Mouse (Mus musculus) erythroid progenitor cell, adult 5-6 weeks (primary cell): Measurements from ENCODE around the gene Zic4. TPM values are rescaled to one million over a fixed set of nuclear protein-coding genes. Genes with fewer than 3 reads are reported as not detected.

Source experiments
- ATAC-seq: replicated peaks from 2 replicates; pipeline ENCODE4 v1.8.0; 2016; ENCODE audit warnings: moderate number of reproducible peaks, mild to moderate bottlenecking, moderate TSS enrichment, inconsistent platforms; ENCODE audit not compliant: poor library complexity, low FRiP score, severe bottlenecking
- total RNA-seq, 2 experiments: library from RNA; stranded (forward) in 1 of 2; stranded (reverse) in 1 of 2; fragments of 150-400 nt in 1 of 2; fragments of 186-747, 209-891 nt in 1 of 2; gene quantifications; 2 replicates each; pipeline versions ENCODE4 v1.2.3 to v1.2.4; 2015 to 2017; ENCODE audit warnings: low replicate concordance in 2 of 2

The Zic4 gene
- total RNA-seq, 2 experiments from 2014 or later, result not detected

GRCm38 (mm10) chr9:91388173-91388572 lies 26.0 kb downstream of the Zic4 start:
- ATAC-seq, result no peak

GRCm38 (mm10) chr9:91393376-91394068 lies 31.3 kb downstream of the Zic4 start:
- no peak for ATAC-seq

GRCm38 (mm10) chr9:91394211-91394646 lies 32.0 kb downstream of the Zic4 start:
- no peak for ATAC-seq

- ATAC-seq, result no peak
Observed at GRCm38 (mm10) chr9:91395066-91395772, 33.0 kb downstream of the Zic4 start.

GRCm38 (mm10) chr9:91399976-91400375 lies 37.8 kb downstream of the Zic4 start:
- no peak for ATAC-seq

- no peak for ATAC-seq
Observed at GRCm38 (mm10) chr9:91400482-91401093, 38.4 kb downstream of the Zic4 start.

- no peak for ATAC-seq
Observed at GRCm38 (mm10) chr9:91401471-91401870, 39.3 kb downstream of the Zic4 start.

- no peak for ATAC-seq
Observed at GRCm38 (mm10) chr9:91404229-91404628, 42.0 kb downstream of the Zic4 start.

GRCm38 (mm10) chr9:91404905-91405752 lies 42.9 kb downstream of the Zic4 start:
- no peak for ATAC-seq

GRCm38 (mm10) chr9:91405753-91406178 lies 43.6 kb downstream of the Zic4 start:
- no peak for ATAC-seq

GRCm38 (mm10) chr9:91406258-91406763 lies 44.1 kb downstream of the Zic4 start:
- no peak for ATAC-seq

GRCm38 (mm10) chr9:91409771-91410170 lies 47.6 kb downstream of the Zic4 start:
- no peak for ATAC-seq

- no peak for ATAC-seq
Observed at GRCm38 (mm10) chr9:91414007-91414661, 51.9 kb downstream of the Zic4 start.

GRCm38 (mm10) chr9:91420441-91420840 lies 58.2 kb downstream of the Zic4 start:
- no peak for ATAC-seq

Other genes with a start within 250 kb of the Zic4 start
- gene Zic1, start 3.4 kb downstream of the Zic4 start, total RNA-seq (2015; ENCODE audit: low replicate concordance), result not detected in 2 replicates
- not detected in 2 replicates for gene Zic1, start 3.4 kb downstream of the Zic4 start, total RNA-seq (2017; ENCODE audit: low replicate concordance)